19 mouse cellular contexts compared by ENCODE assay signal in genomic region chr3:100582721-100583355, GRCm38 (mm10).
DNase-seq lines count a peak whose midpoint lies in the region; TF ChIP-seq lines count a peak whose summit lies in the region.
"Had no signal": no experiment of that assay in that cellular context is flagged by ENCODE, and none has a peak within 500 bp of the region (broad histone marks: within the 10 kb centered on the region; RNA-seq: fewer than 3 reads in every experiment).

No protein-coding gene starts in this region.

- no peak overlapping the region for H3K27ac ChIP-seq in layer of hippocampus, adult 2 months
- H3K27ac ChIP-seq: embryonic facial prominence, embryonic 10.5 days; embryonic facial prominence, embryonic 12.5 days; forebrain, embryonic 13.5 days; forebrain, embryonic 15.5 days had no signal

- no peak overlapping the region for H3K4me3 ChIP-seq in layer of hippocampus, adult 2 months
- H3K4me3 ChIP-seq: embryonic facial prominence, embryonic 10.5 days; embryonic facial prominence, embryonic 12.5 days; forebrain, embryonic 13.5 days; forebrain, embryonic 15.5 days had no signal

- TF ChIP-seq CTCF in layer of hippocampus, adult 2 months (conservative IDR thresholded peaks at IDR 0.05) = no peak

- DNase-seq in CD4-positive helper T cell, adult 2 months (ENCODE audit: low read depth, low spot score) = peak; percentile 57
- DNase-seq in naive thymus-derived CD4-positive, alpha-beta T cell, adult 2 months (ENCODE audit: low read depth) = peak; percentile 57
- DNase-seq in retina, postnatal 1 day = peak; percentile 79
- no peak for DNase-seq in layer of hippocampus, adult 2 months (ENCODE audit: low spot score in 2 of 2)
- DNase-seq in layer of hippocampus, adult 18-20 months (ENCODE audit: low spot score in 2 of 2) = no peak
- DNase-seq: adrenal gland, adult 2 months; adrenal gland, postnatal 10 days; adrenal gland, postnatal 25 days; B cell, adult 2 months; cerebellum, adult 11 months; cerebellum, adult 2 months; cerebellum, adult 9-10 months; cerebellum, postnatal 10 days; cerebellum, postnatal 25 days; forebrain, postnatal 0 days had no signal

Comparison
In these comparisons a context has a peak if more than half of its experiments do, and no peak if none do; other contexts are left out.
1. DNase-seq: peak in CD4-positive helper T cell, adult 2 months (single experiment), naive thymus-derived CD4-positive, alpha-beta T cell, adult 2 months (single experiment) and retina, postnatal 1 day (single experiment); none in layer of hippocampus, adult 2 months (0 of 2) and layer of hippocampus, adult 18-20 months (0 of 2).